In the genomic region with DNA sequence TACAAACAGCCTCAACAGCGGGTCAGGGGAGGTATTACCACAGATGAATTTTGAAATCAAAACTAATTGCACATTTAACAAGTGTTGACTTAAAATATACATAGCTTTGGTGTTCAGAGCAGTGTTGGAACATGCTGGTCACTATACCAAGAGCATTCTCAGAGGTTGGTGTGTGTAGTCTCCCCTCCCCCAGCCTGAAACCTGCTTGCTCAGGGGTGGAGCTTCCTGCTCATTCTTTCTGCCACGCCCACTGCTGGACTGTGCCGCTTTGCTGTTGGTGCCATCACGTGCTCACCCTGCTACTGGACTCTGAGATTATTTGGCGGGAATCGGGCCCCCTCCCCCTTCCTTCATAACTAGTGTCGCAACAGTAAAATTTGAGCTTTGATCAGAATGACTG, we compare ENCODE assay signal across 9 mouse cellular contexts. TPM values are rescaled to one million over a fixed set of nuclear protein-coding genes. Genes with fewer than 3 reads are reported as not detected.
DNase-seq lines count a peak whose midpoint lies in the region; ATAC-seq and TF ChIP-seq lines count a peak whose summit lies in the region.
"Not testable (repeated sequence)": the region's sequence is repeated elsewhere in the genome, so short reads cannot be mapped to it uniquely, and the experiment has no call there.
"Had no signal": no experiment of that assay in that cellular context is flagged by ENCODE, and none has a peak within 500 bp of the region (broad histone marks: within the 10 kb centered on the region; RNA-seq: fewer than 3 reads in every experiment).

No protein-coding gene starts in this region.

- not testable (repeated sequence) for H3K36me3 ChIP-seq in G1E (replicated peaks); kidney, adult 2 months (ENCODE audit: control insufficient read depth, insufficient read depth, low read length); liver, postnatal 0 days (replicated peaks; ENCODE audit: insufficient read depth, low read length); stomach, embryonic 15.5 days

- 48% methylated on average over 7 of the region's 7 CpGs for WGBS in kidney, adult 2 months
- 32% methylated on average over 7 of the region's 7 CpGs for WGBS in liver, postnatal 0 days (ENCODE audit: insufficient replicate concordance)
- 45% methylated on average over 7 of the region's 7 CpGs for WGBS in stomach, embryonic 15.5 days

- not testable (repeated sequence) for H3K27ac ChIP-seq in kidney, adult 2 months (ENCODE audit: insufficient read depth, low read depth, low read length); stomach, embryonic 15.5 days
- peak overlapping the region; percentile 59 for H3K27ac ChIP-seq in liver, postnatal 0 days (ENCODE audit: low read depth)

- not testable (repeated sequence) for DNase-seq in G1E (ENCODE audit: low spot score)
- DNase-seq in kidney, adult 2 months = peak; percentile 77
- DNase-seq in liver = peak; percentile 63
- peak; percentile 39 for DNase-seq in liver, postnatal 0 days
- peak; percentile 82 for DNase-seq in lung, postnatal 36 days
- peak; percentile 37 for DNase-seq in yolk sac, embryonic 10.5 days (ENCODE audit: low spot score)

- peak overlapping the region; percentile 19; the same call in 1 of the 2 replicates for H3K4me2 ChIP-seq in liver, postnatal 0 days (ENCODE audit: low read depth, low read length)
- H3K4me2 ChIP-seq in stomach, embryonic 15.5 days = not testable (repeated sequence)

- H3K4me1 ChIP-seq in G1E (ENCODE audit: insufficient read depth, low read depth, low read length) = peaks cover 20% of the 10 kb centered on the region
- H3K4me1 ChIP-seq in kidney, adult 2 months (ENCODE audit: control insufficient read depth, insufficient read depth, low read length); stomach, embryonic 15.5 days: not testable (repeated sequence)
- H3K4me1 ChIP-seq in liver, postnatal 0 days (ENCODE audit: insufficient read depth) = peaks cover 19% of the 10 kb centered on the region

- not testable (repeated sequence) for TF ChIP-seq CTCF in G1E (IDR thresholded peaks at IDR 0.05; ENCODE audit: low read depth, low read length); kidney, adult 2 months (conservative IDR thresholded peaks at IDR 0.05; ENCODE audit: insufficient read depth, insufficient read length, low read depth, low read length); liver, postnatal 0 days (IDR thresholded peaks at IDR 0.05; ENCODE audit: low read depth)

- TF ChIP-seq POLR2A in kidney, adult 2 months (IDR thresholded peaks at IDR 0.05; ENCODE audit: low read depth, low read length) = not testable (repeated sequence)

- H3K9me3 ChIP-seq in G1E (replicated peaks); liver, postnatal 0 days (ENCODE audit: low read length); stomach, embryonic 15.5 days: not testable (repeated sequence)

- TF ChIP-seq EP300 in liver, postnatal 0 days (IDR thresholded peaks at IDR 0.05; ENCODE audit: low read depth) = not testable (repeated sequence)

- not testable (repeated sequence) for H3K9ac ChIP-seq in liver, postnatal 0 days (replicated peaks); stomach, embryonic 15.5 days

- not testable (repeated sequence) for H3K4me3 ChIP-seq in G1E (ENCODE audit: low read depth, low read length); kidney, adult 2 months (ENCODE audit: insufficient read depth, low read depth, low read length); liver, postnatal 0 days (ENCODE audit: low read depth, low read length); stomach, embryonic 15.5 days (replicated peaks)

- peak; percentile 40; the same call in 1 of the 2 replicates for ATAC-seq in G1E (ENCODE audit: extremely low read depth, insufficient number of reproducible peaks, low FRiP score, poor library complexity, severe bottlenecking)
- peak; percentile 33; the same call in 1 of the 2 replicates for ATAC-seq in common myeloid progenitor, adult 5-6 weeks (replicated peaks; ENCODE audit: low read depth, poor library complexity, severe bottlenecking)
- peak; percentile 60 for ATAC-seq in liver, postnatal 0 days
- ATAC-seq in stomach, embryonic 15.5 days (ENCODE audit: insufficient read depth, low FRiP score, low read depth) = peak; percentile 61; the same call in 1 of the 2 replicates

- peaks cover 16% of the 10 kb centered on the region; the same call in 1 of the 2 replicates for H3K27me3 ChIP-seq in G1E (ENCODE audit: insufficient read depth, low read length)
- H3K27me3 ChIP-seq in kidney, adult 2 months (replicated peaks; ENCODE audit: control insufficient read depth, insufficient read depth, low read length); liver, postnatal 0 days (ENCODE audit: insufficient read depth, low read length); stomach, embryonic 15.5 days (replicated peaks): not testable (repeated sequence)

RNA-seq across cellular contexts. Expression of gene Pex5, which starts 10.2 kb away (rescaled TPM):
- total RNA-seq in G1E (2014; fragmentation: Nextera tagmentation) (15.8 and 25.0 TPM in 2 replicates), G1E (2017) (21.0 and 22.3 TPM in 2 replicates)
- 17.4 and 19.1 TPM in 2 replicates for polyA plus RNA-seq in G1E (2012)
- 19.9 and 20.5 TPM in 2 replicates for total RNA-seq in common myeloid progenitor, adult 5-6 weeks (2017)
- polyA plus RNA-seq in kidney, adult 2 months (2012; rRNA removed) = 62.0 and 62.8 TPM in 2 replicates
- polyA plus RNA-seq in liver, postnatal 0 days (2015; fragmentation: Nextera tagmentation; extraction: Ambion mirVana) = 31.6 and 32.5 TPM in 2 replicates
- polyA plus RNA-seq in stomach, embryonic 15.5 days (2015; fragmentation: Nextera tagmentation; extraction: Ambion mirVana) = 39.8 and 40.6 TPM in 2 replicates

RNA-seq across cellular contexts. Expression of gene Clstn3, which starts 39.6 kb away (rescaled TPM):
- total RNA-seq in G1E (2014; fragmentation: Nextera tagmentation) = 1.7 and 4.2 TPM in 2 replicates
- 4.6 and 6.2 TPM in 2 replicates for total RNA-seq in G1E (2017)
- polyA plus RNA-seq in G1E (2012) = 10.9 and 11.5 TPM in 2 replicates
- total RNA-seq in common myeloid progenitor, adult 5-6 weeks (2017) = 12.5 and 15.8 TPM in 2 replicates
- 12.6 and 15.5 TPM in 2 replicates for polyA plus RNA-seq in kidney, adult 2 months (2012; rRNA removed)
- 1.8 TPM in 2 replicates for polyA plus RNA-seq in liver, postnatal 0 days (2015; fragmentation: Nextera tagmentation; extraction: Ambion mirVana)
- 6.8 TPM in 2 replicates for polyA plus RNA-seq in stomach, embryonic 15.5 days (2015; fragmentation: Nextera tagmentation; extraction: Ambion mirVana)
- total RNA-seq: neutrophil, adult 5-6 weeks had no signal
